Mouse (Mus musculus): Measurements from ENCODE around the gene Twnk.
"Not testable (repeated sequence)": the region's sequence is repeated elsewhere in the genome, so short reads cannot be mapped to it uniquely, and the experiment has no call there.

Gene Twnk

GRCm38 (mm10) chr19:45025937-45026568, 20.6 kb downstream of the Twnk start:
- no peak for DNase-seq

- DNase-seq, result no peak
These were observed 21.7 kb downstream of the Twnk start for GRCm38 (mm10) chr19:45026958-45027670.

GRCm38 (mm10) chr19:45027848-45028247, 22.4 kb downstream of the Twnk start:
- no peak for DNase-seq

- no peak for DNase-seq
These were observed 23.3 kb downstream of the Twnk start for GRCm38 (mm10) chr19:45028746-45029145.

- no peak for DNase-seq
These were observed 24.1 kb downstream of the Twnk start for GRCm38 (mm10) chr19:45029571-45029970.

GRCm38 (mm10) chr19:45030111-45030510, 24.6 kb downstream of the Twnk start:
- peak; percentile 80 to 87 for DNase-seq

GRCm38 (mm10) chr19:45030746-45031693, 25.6 kb downstream of the Twnk start:
- peak; percentile 82 to 91 for DNase-seq

- peak; percentile 87 to 90 for DNase-seq
These were observed 26.3 kb downstream of the Twnk start for GRCm38 (mm10) chr19:45031780-45032179.

GRCm38 (mm10) chr19:45032570-45033332, 27.3 kb downstream of the Twnk start:
- DNase-seq, result peak in 1 of 2 experiments; percentile 64

GRCm38 (mm10) chr19:45036867-45037266, 31.4 kb downstream of the Twnk start:
- peak in 1 of 2 experiments; percentile 70 for DNase-seq

- not testable (repeated sequence) for DNase-seq
These were observed 32.7 kb downstream of the Twnk start for GRCm38 (mm10) chr19:45038198-45038597.

GRCm38 (mm10) chr19:45040214-45040613, 34.8 kb downstream of the Twnk start:
- no peak for DNase-seq

- DNase-seq, result no peak
These were observed 39.0 kb downstream of the Twnk start for GRCm38 (mm10) chr19:45044389-45044927.

GRCm38 (mm10) chr19:45045236-45045635, 39.8 kb downstream of the Twnk start:
- no peak for DNase-seq

GRCm38 (mm10) chr19:45045651-45046050, 40.2 kb downstream of the Twnk start, which contains the start of gene Pdzd7:
Gene Pdzd7 (minus strand): TSS chr19:45045717.
- no peak for DNase-seq

- DNase-seq, result peak; percentile 95 to 97
These were observed 41.3 kb downstream of the Twnk start for GRCm38 (mm10) chr19:45046523-45047321.

GRCm38 (mm10) chr19:45047417-45047934, 42.0 kb downstream of the Twnk start, which contains the start of gene Sfxn3:
Gene Sfxn3 (plus strand): TSS chr19:45047503.
- peak; percentile 97 for DNase-seq

- peak; percentile 66 to 70 for DNase-seq
These were observed 42.6 kb downstream of the Twnk start for GRCm38 (mm10) chr19:45047935-45048643.

GRCm38 (mm10) chr19:45048644-45049365, 43.3 kb downstream of the Twnk start:
- peak in 1 of 2 experiments; percentile 24 for DNase-seq

Data from cerebellum, postnatal 25 days (tissue).